Mouse (Mus musculus) embryo, embryonic 11.5 days (tissue): Measurements from ENCODE around the gene Manba.

ENCODE experiments used
- DNase-seq: peaks from one replicate; pipeline ENCODE4 v3.0.0-alpha.2; 2012; ENCODE audit warnings: low read depth, low spot score

Gene Manba

GRCm38 (mm10) chr3:135581606-135582117, 96.3 kb downstream of the Manba start:
- peak; percentile 39 for DNase-seq

- DNase-seq: no peak
Observed at GRCm38 (mm10) chr3:135582246-135582645, 96.8 kb downstream of the Manba start.

GRCm38 (mm10) chr3:135585482-135585881, 100.1 kb downstream of the Manba start:
- no peak for DNase-seq

GRCm38 (mm10) chr3:135586060-135586459, 100.6 kb downstream of the Manba start:
- DNase-seq: no peak

GRCm38 (mm10) chr3:135586471-135586880, 101.1 kb downstream of the Manba start:
- no peak for DNase-seq

GRCm38 (mm10) chr3:135590471-135590870, 105.1 kb downstream of the Manba start:
- no peak for DNase-seq

- no peak for DNase-seq
Observed at GRCm38 (mm10) chr3:135591376-135591775, 106.0 kb downstream of the Manba start.

GRCm38 (mm10) chr3:135592011-135592410, 106.6 kb downstream of the Manba start:
- DNase-seq: no peak

- DNase-seq: no peak
Observed at GRCm38 (mm10) chr3:135594238-135594917, 109.0 kb downstream of the Manba start.

- no peak for DNase-seq
Observed at GRCm38 (mm10) chr3:135597014-135597413, 111.6 kb downstream of the Manba start.

GRCm38 (mm10) chr3:135598355-135598754, 112.9 kb downstream of the Manba start:
- DNase-seq: no peak

- no peak for DNase-seq
Observed at GRCm38 (mm10) chr3:135602731-135603130, 117.3 kb downstream of the Manba start.

GRCm38 (mm10) chr3:135604626-135605417, 119.4 kb downstream of the Manba start:
- DNase-seq: no peak

GRCm38 (mm10) chr3:135605474-135605873, 120.1 kb downstream of the Manba start:
- DNase-seq: no peak

- DNase-seq: no peak
Observed at GRCm38 (mm10) chr3:135606592-135606991, 121.2 kb downstream of the Manba start.

- no peak for DNase-seq
Observed at GRCm38 (mm10) chr3:135607021-135607420, 121.6 kb downstream of the Manba start.

GRCm38 (mm10) chr3:135607660-135608473, 122.5 kb downstream of the Manba start:
- no peak for DNase-seq

- DNase-seq: no peak
Observed at GRCm38 (mm10) chr3:135610221-135610620, 124.8 kb downstream of the Manba start.

- no peak for DNase-seq
Observed at GRCm38 (mm10) chr3:135614376-135614775, 129.0 kb downstream of the Manba start.

GRCm38 (mm10) chr3:135616730-135617129, 131.3 kb downstream of the Manba start:
- DNase-seq: no peak
